Mouse (Mus musculus) G1E (cell line): ENCODE data around the gene Tmco3.

Source experiments
- CTCF ChIP-seq: IDR thresholded peaks from 2 replicates; pipeline ENCODE4 v1.5.1; 2012; ENCODE audit warnings: low read depth, low read length, inconsistent platforms, mixed read lengths
- GATA1 ChIP-seq: IDR thresholded peaks from 2 replicates; pipeline ENCODE4 v1.6.1; 2012; ENCODE audit warnings: borderline replicate concordance, low read length, inconsistent platforms, mixed read lengths
- POLR2AphosphoS5 ChIP-seq: IDR thresholded peaks from 2 replicates; pipeline ENCODE4 v1.6.1; 2012; ENCODE audit warnings: low read depth, low read length, inconsistent platforms; ENCODE audit not compliant: insufficient replicate concordance
- TAL1 ChIP-seq: conservative IDR thresholded peaks from 2 replicates; pipeline ENCODE4 v1.6.1; 2012; ENCODE audit warnings: low read depth, low read length, inconsistent platforms, mixed read lengths

DNA sequence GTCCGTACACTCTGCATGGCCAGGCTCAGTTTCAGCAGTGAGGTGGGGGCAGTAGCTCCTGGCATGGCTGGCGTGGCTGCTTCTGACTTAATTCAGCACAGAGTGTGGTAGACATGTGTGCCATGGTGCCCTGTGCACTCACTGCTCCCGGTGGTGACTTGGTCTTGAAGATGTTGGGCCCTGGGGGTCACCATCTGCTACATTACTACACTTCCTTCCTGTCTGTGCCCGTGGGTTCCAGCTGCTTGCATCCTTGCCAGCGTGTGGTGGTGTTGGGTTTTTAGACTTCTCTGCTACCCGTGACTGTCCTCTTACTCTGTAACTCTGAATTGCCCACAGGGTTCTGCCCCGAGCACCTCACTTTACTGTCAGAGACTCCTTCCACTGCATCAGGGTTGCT is 72.2 kb downstream of the Tmco3 start:
- TF ChIP-seq CTCF: no peak
- TF ChIP-seq TAL1: no peak
- no peak for TF ChIP-seq POLR2AphosphoS5
- TF ChIP-seq GATA1: no peak
